Mouse (Mus musculus) CH12.LX (cell line): ENCODE measurements around the gene Pafah1b3.

Experiments
- BHLHE40 ChIP-seq: IDR thresholded peaks from 2 replicates; pipeline ENCODE4 v1.6.1; 2011; ENCODE audit warnings: mild to moderate bottlenecking, low read depth, low read length, improper control_type of control experiment
- GABPA ChIP-seq: IDR thresholded peaks from 2 replicates; pipeline ENCODE4 v1.6.1; 2012; ENCODE audit warnings: low read depth, low read length, improper control_type of control experiment, inconsistent platforms; ENCODE audit not compliant: insufficient replicate concordance
- ZKSCAN1 ChIP-seq: IDR thresholded peaks from 2 replicates; pipeline ENCODE4 v1.6.1; 2012; ENCODE audit warnings: low read depth, inconsistent platforms, low read length, improper control_type of control experiment, borderline replicate concordance

DNA sequence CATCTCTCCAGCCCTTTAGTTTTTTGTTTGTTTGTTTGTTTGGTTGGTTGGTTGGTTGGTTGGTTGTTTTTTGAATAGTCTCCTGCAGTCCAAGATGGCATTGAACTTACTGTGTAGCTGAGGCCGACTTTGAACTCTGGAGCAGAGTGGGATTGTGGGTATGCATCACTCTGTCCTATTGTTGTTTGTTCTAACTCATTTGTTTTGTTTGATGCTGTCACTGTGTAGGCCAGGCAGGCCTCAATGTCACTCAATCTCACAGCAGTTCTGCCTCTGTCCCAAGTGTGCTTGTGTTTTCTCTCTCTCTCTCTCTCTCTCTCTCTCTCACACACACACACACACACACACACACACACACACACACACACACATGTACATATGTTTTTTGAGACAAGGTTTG lies 35.9 kb downstream of the Pafah1b3 start:
- TF ChIP-seq GABPA (no peak), ZKSCAN1 (no peak), BHLHE40 (no peak)
